Comparison of ENCODE assay signal across 11 mouse cellular contexts in genomic region chr7:136209299-136210171, GRCm38 (mm10).
DNase-seq lines count a peak whose midpoint lies in the region; ATAC-seq and TF ChIP-seq lines count a peak whose summit lies in the region.
"Had no signal": no experiment of that assay in that cellular context is flagged by ENCODE, and none has a peak within 500 bp of the region (broad histone marks: within the 10 kb centered on the region; RNA-seq: fewer than 3 reads in every experiment).

No protein-coding gene starts in this region.

- no peaks in the 10 kb centered on the region for H3K27me3 ChIP-seq in kidney, postnatal 0 days (ENCODE audit: insufficient read depth, low read length)
- peaks cover 68% of the 10 kb centered on the region for H3K27me3 ChIP-seq in forebrain, embryonic 12.5 days
- H3K27me3 ChIP-seq in limb, embryonic 13.5 days = peaks cover 38% of the 10 kb centered on the region

- no peak for TF ChIP-seq CTCF in kidney, postnatal 0 days (IDR thresholded peaks at IDR 0.05; ENCODE audit: low read depth)
- TF ChIP-seq CTCF in gastrocnemius, adult 2 months (IDR thresholded peaks at IDR 0.05) = no peak

- no peak overlapping the region for H3K4me2 ChIP-seq in kidney, postnatal 0 days (ENCODE audit: low read length)
- H3K4me2 ChIP-seq in forebrain, embryonic 12.5 days = peak overlapping the region; percentile 56
- peak overlapping the region; percentile 47 for H3K4me2 ChIP-seq in limb, embryonic 13.5 days (replicated peaks)
- H3K4me2 ChIP-seq: heart, embryonic 15.5 days had no signal

- H3K27ac ChIP-seq in kidney, postnatal 0 days = no peak overlapping the region
- peak overlapping the region; percentile 78 for H3K27ac ChIP-seq in forebrain, embryonic 12.5 days
- H3K27ac ChIP-seq in limb, embryonic 13.5 days = no peak overlapping the region; the same call in 1 of the 2 replicates
- H3K27ac ChIP-seq in gastrocnemius, adult 2 months = no peak overlapping the region
- H3K27ac ChIP-seq: heart, embryonic 15.5 days had no signal

- no peak overlapping the region for H3K4me3 ChIP-seq in kidney, postnatal 0 days (replicated peaks; ENCODE audit: low read depth, low read length)
- peak overlapping the region; percentile 18; the same call in 1 of the 2 replicates for H3K4me3 ChIP-seq in forebrain, embryonic 12.5 days (replicated peaks)
- H3K4me3 ChIP-seq in limb, embryonic 13.5 days = no peak overlapping the region
- no peak overlapping the region for H3K4me3 ChIP-seq in gastrocnemius, adult 2 months
- H3K4me3 ChIP-seq: heart, embryonic 15.5 days had no signal

- no peak for DNase-seq in kidney, postnatal 0 days (ENCODE audit: low spot score)
- DNase-seq in kidney, postnatal 14 days = no peak
- peak; percentile 21 for DNase-seq in testis, postnatal 14 days (ENCODE audit: low spot score)
- DNase-seq in cerebellum, adult 9-10 months = no peak
- DNase-seq in gastrocnemius, adult 2 months = no peak
- no peak for DNase-seq in left cerebral cortex, adult 8-10 months (ENCODE audit: low spot score in 2 of 2)
- DNase-seq: adrenal gland, postnatal 10 days; lung, adult 2 months had no signal

- H3K9ac ChIP-seq in kidney, postnatal 0 days (ENCODE audit: low read depth, low read length) = peak overlapping the region; percentile 40; the same call in 1 of the 2 replicates
- peak overlapping the region; percentile 33 for H3K9ac ChIP-seq in forebrain, embryonic 12.5 days
- peak overlapping the region; percentile 51; the same call in 1 of the 2 replicates for H3K9ac ChIP-seq in limb, embryonic 13.5 days
- H3K9ac ChIP-seq: heart, embryonic 15.5 days had no signal

- H3K36me3 ChIP-seq in kidney, postnatal 0 days (ENCODE audit: insufficient read depth, low read length) = no peaks in the 10 kb centered on the region
- no peaks in the 10 kb centered on the region for H3K36me3 ChIP-seq in forebrain, embryonic 12.5 days (replicated peaks)
- H3K36me3 ChIP-seq in limb, embryonic 13.5 days = no peaks in the 10 kb centered on the region
- H3K36me3 ChIP-seq: heart, embryonic 15.5 days had no signal

- no peaks in the 10 kb centered on the region for H3K9me3 ChIP-seq in kidney, postnatal 0 days (replicated peaks; ENCODE audit: low read length)
- H3K9me3 ChIP-seq in forebrain, embryonic 12.5 days = no peaks in the 10 kb centered on the region
- no peaks in the 10 kb centered on the region for H3K9me3 ChIP-seq in limb, embryonic 13.5 days
- H3K9me3 ChIP-seq: heart, embryonic 15.5 days had no signal

- no peaks in the 10 kb centered on the region for H3K4me1 ChIP-seq in kidney, postnatal 0 days (replicated peaks; ENCODE audit: insufficient read depth, low read length)
- H3K4me1 ChIP-seq in forebrain, embryonic 12.5 days = peaks cover 34% of the 10 kb centered on the region
- H3K4me1 ChIP-seq in limb, embryonic 13.5 days = peaks cover 39% of the 10 kb centered on the region

- 50% methylated on average over 31 of the region's 31 CpGs for WGBS in kidney, postnatal 0 days
- WGBS in forebrain, embryonic 12.5 days = 9% methylated on average over 31 of the region's 31 CpGs
- 29% methylated on average over 31 of the region's 31 CpGs for WGBS in limb, embryonic 13.5 days

- ATAC-seq in kidney, postnatal 0 days (replicated peaks; ENCODE audit: low FRiP score, low read depth) = no peak
- ATAC-seq in forebrain, embryonic 12.5 days (ENCODE audit: low FRiP score) = peak; percentile 81
- no peak for ATAC-seq in limb, embryonic 13.5 days (ENCODE audit: low FRiP score, low read depth)

- intact Hi-C loops in gastrocnemius, adult 2 months (cut with DNase I) = no loop called here
